Mouse (Mus musculus) kidney, postnatal 25 days (tissue): ENCODE data around the gene Cort.
A peak's percentile ranks its signal among the peaks of the same experiment; 100 is the strongest.
"Not testable (repeated sequence)": the region's sequence is repeated elsewhere in the genome, so short reads cannot be mapped to it uniquely, and the experiment has no call there.

Experiments used
- DNase-seq, 2 experiments: peaks; one replicate each; pipeline ENCODE4 v3.0.0; 2021; ENCODE audit warnings: mixed read lengths in 2 of 2

The Cort gene

GRCm38 (mm10) chr4:149126663-149127062, at the start of gene Cort:
TSS of gene Cort (minus strand) at chr4:149126763.
- no peak for DNase-seq

GRCm38 (mm10) chr4:149173661-149174060, 47.1 kb upstream of the Cort start:
- no peak for DNase-seq

GRCm38 (mm10) chr4:149172666-149173065, 46.1 kb upstream of the Cort start:
- no peak for DNase-seq

- no peak for DNase-seq
Observed at GRCm38 (mm10) chr4:149172083-149172482, 45.5 kb upstream of the Cort start.

GRCm38 (mm10) chr4:149171581-149171981, 45.0 kb upstream of the Cort start:
- DNase-seq: no peak

GRCm38 (mm10) chr4:149170394-149170931, 43.9 kb upstream of the Cort start:
- peak; percentile 52 to 76 for DNase-seq

GRCm38 (mm10) chr4:149169926-149170325, 43.4 kb upstream of the Cort start:
- not testable (repeated sequence) for DNase-seq

GRCm38 (mm10) chr4:149168016-149168415, 41.5 kb upstream of the Cort start:
- no peak for DNase-seq

GRCm38 (mm10) chr4:149166957-149167611, 40.5 kb upstream of the Cort start:
- peak in 1 of 2 experiments; percentile 41 for DNase-seq

- peak; percentile 99 for DNase-seq
Observed at GRCm38 (mm10) chr4:149166215-149166946, 39.8 kb upstream of the Cort start, which contains the start of gene Pgd. TSS of gene Pgd (minus strand) at chr4:149166771.

GRCm38 (mm10) chr4:149164150-149164549, 37.6 kb upstream of the Cort start:
- DNase-seq: no peak

- DNase-seq: no peak
Observed at GRCm38 (mm10) chr4:149163196-149163595, 36.6 kb upstream of the Cort start.

- DNase-seq: no peak
Observed at GRCm38 (mm10) chr4:149161166-149161565, 34.6 kb upstream of the Cort start.

- DNase-seq: no peak
Observed at GRCm38 (mm10) chr4:149159891-149160290, 33.3 kb upstream of the Cort start.

- no peak for DNase-seq
Observed at GRCm38 (mm10) chr4:149159203-149159602, 32.6 kb upstream of the Cort start.

- no peak for DNase-seq
Observed at GRCm38 (mm10) chr4:149157415-149157973, 30.9 kb upstream of the Cort start.

GRCm38 (mm10) chr4:149155711-149156110, 29.1 kb upstream of the Cort start:
- no peak for DNase-seq

- DNase-seq: no peak
Observed at GRCm38 (mm10) chr4:149154859-149155258, 28.3 kb upstream of the Cort start.

- DNase-seq: no peak
Observed at GRCm38 (mm10) chr4:149150721-149151120, 24.2 kb upstream of the Cort start.

- no peak for DNase-seq
Observed at GRCm38 (mm10) chr4:149150256-149150655, 23.7 kb upstream of the Cort start.

GRCm38 (mm10) chr4:149149611-149150010, 23.0 kb upstream of the Cort start:
- no peak for DNase-seq

- DNase-seq: no peak
Observed at GRCm38 (mm10) chr4:149149196-149149595, 22.6 kb upstream of the Cort start.

- no peak for DNase-seq
Observed at GRCm38 (mm10) chr4:149148084-149148483, 21.5 kb upstream of the Cort start.

GRCm38 (mm10) chr4:149147528-149147927, 21.0 kb upstream of the Cort start:
- no peak for DNase-seq
